Mouse (Mus musculus) midbrain, postnatal 0 days (tissue): ENCODE data around the gene Ppox. TPM values are rescaled to one million over a fixed set of nuclear protein-coding genes. Genes with fewer than 3 reads are reported as not detected.

ENCODE experiments used
- ATAC-seq: fragments of 200-750 bp; cut with Nextera tagmentation; 2 replicates; pipeline ENCODE4 v1.8.0; 2017; ENCODE audit warnings: moderate number of reproducible peaks, mild to moderate bottlenecking, moderate TSS enrichment, moderate library complexity; ENCODE audit not compliant: low FRiP score
- DNase-seq: peaks from one replicate; pipeline ENCODE4 v3.0.0-alpha.2; 2015; ENCODE audit warnings: low spot score
- H3K27ac ChIP-seq: fragments of 300-500 bp; sonication (generic); 2 replicates; pipeline ENCODE4 v1.5.1; 2014; ENCODE audit warnings: low read depth, mild to moderate bottlenecking, low read length, mixed read lengths
- H3K27me3 ChIP-seq: fragments of 300-500 bp; sonication (generic); 2 replicates; pipeline ENCODE4 v1.6.1; 2014; ENCODE audit warnings: low read length, control low read depth, mixed read lengths; ENCODE audit not compliant: insufficient read depth
- H3K36me3 ChIP-seq: fragments of 300-500 bp; sonication (generic); 2 replicates; pipeline ENCODE4 v1.6.1; 2014; ENCODE audit warnings: low read length, control low read depth, mixed read lengths; ENCODE audit not compliant: insufficient read depth
- H3K4me1 ChIP-seq: fragments of 300-500 bp; sonication (generic); 2 replicates; pipeline ENCODE4 v1.6.1; 2014; ENCODE audit warnings: mild to moderate bottlenecking, control low read depth, antibody characterized with exemption, low read length, mixed read lengths; ENCODE audit not compliant: insufficient read depth
- H3K4me2 ChIP-seq: fragments of 300-500 bp; sonication (generic); 2 replicates; pipeline ENCODE4 v1.6.1; 2014; ENCODE audit warnings: low read depth, mild to moderate bottlenecking, low read length, mixed read lengths; ENCODE audit not compliant: poor library complexity, severe bottlenecking
- H3K4me3 ChIP-seq: fragments of 300-500 bp; sonication (generic); 2 replicates; pipeline ENCODE4 v1.5.1; 2014; ENCODE audit warnings: low read depth, mild to moderate bottlenecking, low read length, moderate library complexity
- H3K9ac ChIP-seq: fragments of 300-500 bp; sonication (generic); replicated peaks from 2 replicates; pipeline ENCODE4 v1.6.1; 2014; ENCODE audit warnings: mild to moderate bottlenecking, low read length, moderate library complexity, mixed read lengths; ENCODE audit not compliant: poor library complexity, severe bottlenecking
- H3K9me3 ChIP-seq: fragments of 300-500 bp; sonication (generic); 2 replicates; pipeline ENCODE4 v1.6.1; 2016; ENCODE audit warnings: low read length, control low read depth
- CTCF ChIP-seq: IDR thresholded peaks from 2 replicates; pipeline ENCODE4 v1.5.1; 2016; ENCODE audit warnings: antibody characterized with exemption, mild to moderate bottlenecking
- WGBS: fragments of 180-500 bp; shearing (Covaris S2); extraction: QIAGEN DNeasy Blood & Tissue Kit; methylation state at CpG from one replicate; pipeline ENCODE4 v1.1.7; 2014; 5-methylcytosine and 5-hydroxymethylcytosine counted together
- polyA plus RNA-seq: library from polyadenylated mRNA; unstranded; fragments of >200 nt; fragmentation: Nextera tagmentation; extraction: Ambion mirVana; gene quantifications from 2 replicates; pipeline ENCODE4 v1.2.1, GENCODE M21; 2015
- total RNA-seq: library from RNA; depleted of rRNA; stranded (reverse); fragments of >200 nt; gene quantifications from 2 replicates; pipeline ENCODE4 v1.2.3, GENCODE M21; 2014

Ppox gene
- total and polyA plus RNA-seq, 2 experiments from 2014 or later: 31.3 to 45.9 TPM

- Histone ChIP-seq H3K4me3 (no peak overlapping the region), H3K4me2 (no peak overlapping the region), H3K9ac (no peak overlapping the region), H3K9me3 (no peaks in the 10 kb centered on the region), H3K4me1 (no peaks in the 10 kb centered on the region), H3K27ac (no peak overlapping the region), H3K36me3 (no peaks in the 10 kb centered on the region), H3K27me3 (peaks cover 12% of the 10 kb centered on the region)
- no peak for ATAC-seq
- no peak for TF ChIP-seq CTCF
- WGBS: 70% methylated on average over 3 of the region's 3 CpGs
- DNase-seq: no peak
These were observed 17.2 kb upstream of the Ppox start for GRCm38 (mm10) chr1:171298226-171298625.

- Histone ChIP-seq H3K9ac (peak overlapping the region; percentile 94), H3K4me1 (no peaks in the 10 kb centered on the region), H3K27ac (peak overlapping the region; percentile 93), H3K27me3 (peaks cover 12% of the 10 kb centered on the region), H3K4me2 (peak overlapping the region; percentile 68), H3K9me3 (no peaks in the 10 kb centered on the region), H3K36me3 (no peaks in the 10 kb centered on the region), H3K4me3 (peak overlapping the region; percentile 66)
- DNase-seq: no peak
- no peak for TF ChIP-seq CTCF
- 16% methylated on average over 3 of the region's 3 CpGs for WGBS
- peak; percentile 13; the same call in 1 of the 2 replicates for ATAC-seq
These were observed 14.0 kb upstream of the Ppox start for GRCm38 (mm10) chr1:171295063-171295402.

GRCm38 (mm10) chr1:171294298-171295062, 13.5 kb upstream of the Ppox start, which contains the start of gene Ufc1:
Ufc1 (minus strand) TSS chr1:171295024.
- H3K9ac ChIP-seq: peak within 1 kb of the TSS; percentile 94
- under 1% methylated on average over 42 of the region's 42 CpGs for WGBS
- peaks cover 12% of the 10 kb centered on the region for H3K27me3 ChIP-seq
- peak; percentile 58 for TF ChIP-seq CTCF
- H3K4me3 ChIP-seq: peak within 1 kb of the TSS; percentile 66
- peak within 1 kb of the TSS; percentile 93 for H3K27ac ChIP-seq
- H3K4me1 ChIP-seq: no peaks in the 10 kb centered on the region
- DNase-seq (peak; percentile 95), ATAC-seq (peak; percentile 75)
- H3K9me3 ChIP-seq: no peaks in the 10 kb centered on the region
- no peaks in the 10 kb centered on the region for H3K36me3 ChIP-seq
- peak within 1 kb of the TSS; percentile 68 for H3K4me2 ChIP-seq

GRCm38 (mm10) chr1:171293906-171294297, 12.9 kb upstream of the Ppox start:
- Histone ChIP-seq H3K4me2 (peak overlapping the region; percentile 68), H3K4me3 (peak overlapping the region; percentile 66), H3K9me3 (no peaks in the 10 kb centered on the region), H3K9ac (peak overlapping the region; percentile 94), H3K4me1 (no peaks in the 10 kb centered on the region), H3K27me3 (peaks cover 12% of the 10 kb centered on the region), H3K36me3 (0 out of 2 replicates have a peak, but pooled peaks cover 5% of the 10 kb centered on the region), H3K27ac (peak overlapping the region; percentile 93)
- ATAC-seq (no peak), DNase-seq (no peak)
- WGBS: 43% methylated on average over 5 of the region's 5 CpGs
- TF ChIP-seq CTCF: no peak

GRCm38 (mm10) chr1:171293351-171293750, 12.4 kb upstream of the Ppox start:
- no peaks in the 10 kb centered on the region for H3K9me3 ChIP-seq
- H3K27ac ChIP-seq: peak overlapping the region; percentile 93; the same call in 1 of the 2 replicates
- WGBS: 88% methylated on average over 3 of the region's 3 CpGs
- H3K4me3 ChIP-seq: peak overlapping the region; percentile 66
- no peak for TF ChIP-seq CTCF
- peaks cover 12% of the 10 kb centered on the region for H3K27me3 ChIP-seq
- H3K4me1 ChIP-seq: 0 out of 2 replicates have a peak, but pooled peaks cover 2% of the 10 kb centered on the region
- ATAC-seq (no peak), DNase-seq (no peak)
- 0 out of 2 replicates have a peak, but pooled peaks cover 9% of the 10 kb centered on the region for H3K36me3 ChIP-seq
- peak overlapping the region; percentile 68; the same call in 1 of the 2 replicates for H3K4me2 ChIP-seq
- H3K9ac ChIP-seq: no peak overlapping the region; the same call in 1 of the 2 replicates

- H3K36me3 ChIP-seq: peaks cover 30% of the 10 kb centered on the region
- H3K27ac ChIP-seq: peak overlapping the region; percentile 67; the same call in 1 of the 2 replicates
- no peak for TF ChIP-seq CTCF
- 70% methylated on average over 4 of the region's 4 CpGs for WGBS
- ATAC-seq: no peak
- H3K9me3 ChIP-seq: no peaks in the 10 kb centered on the region
- peak overlapping the region; percentile 53; the same call in 1 of the 2 replicates for H3K4me2 ChIP-seq
- H3K27me3 ChIP-seq: no peaks in the 10 kb centered on the region
- no peak overlapping the region for H3K9ac ChIP-seq
- peaks cover 6% of the 10 kb centered on the region; the same call in 1 of the 2 replicates for H3K4me1 ChIP-seq
- no peak for DNase-seq
- peak overlapping the region; percentile 57; the same call in 1 of the 2 replicates for H3K4me3 ChIP-seq
These were observed 7.3 kb upstream of the Ppox start for GRCm38 (mm10) chr1:171288328-171288727.
